Mouse (Mus musculus) cortical plate, adult 2 months (tissue): ENCODE measurements at regions not wholly inside any gene's neighbourhood (a gene's known extent, or its start where the extent isn't known, plus 50 kb on each side); places are given as distances from the start of the nearest gene placed in this dataset.

ENCODE experiments used
- CTCF ChIP-seq: fragments of 200-500 bp; IDR thresholded peaks from 2 replicates; pipeline ENCODE4 v1.5.1; 2011; ENCODE audit warnings: mild to moderate bottlenecking, control low read depth, low read length; ENCODE audit not compliant: insufficient read depth; ENCODE audit errors: extremely low read depth
- POLR2A ChIP-seq: fragments of 200-500 bp; IDR thresholded peaks from 2 replicates; pipeline ENCODE4 v1.6.1; 2011; ENCODE audit warnings: mild to moderate bottlenecking, low read length, control low read depth; ENCODE audit not compliant: insufficient read depth; ENCODE audit errors: extremely low read depth

GRCm38 (mm10) chr2:45859901-45860331, 742.7 kb upstream of the Zeb2 start:
- TF ChIP-seq POLR2A (no peak), CTCF (no peak)
